Mouse (Mus musculus) forebrain, embryonic 14.5 days (tissue): Measurements from ENCODE around the gene Prkn. TPM values are rescaled to one million over a fixed set of nuclear protein-coding genes. Genes with fewer than 3 reads are reported as not detected.

Experiments used
- ATAC-seq: fragments of 200-750 bp; cut with Nextera tagmentation; 2 replicates; pipeline ENCODE4 v1.8.0; 2017; ENCODE audit warnings: mild to moderate bottlenecking, moderate library complexity
- DNase-seq: peaks from one replicate; pipeline ENCODE4 v3.0.0-alpha.2; 2015; ENCODE audit warnings: low spot score
- H3K27ac ChIP-seq: fragments of 300-500 bp; sonication (generic); 2 replicates; pipeline ENCODE4 v1.5.1; 2014; ENCODE audit warnings: low read depth, mild to moderate bottlenecking, control low read depth, low read length, moderate library complexity
- H3K27me3 ChIP-seq: fragments of 300-500 bp; sonication (generic); replicated peaks from 2 replicates; pipeline ENCODE4 v1.6.1; 2014; ENCODE audit warnings: low read length, control low read depth, mixed read lengths; ENCODE audit not compliant: control insufficient read depth, insufficient read depth
- H3K36me3 ChIP-seq: fragments of 300-500 bp; sonication (generic); 2 replicates; pipeline ENCODE4 v1.6.1; 2014; ENCODE audit warnings: low read length, control low read depth; ENCODE audit not compliant: control insufficient read depth, insufficient read depth
- H3K4me1 ChIP-seq: fragments of 300-500 bp; sonication (generic); 2 replicates; pipeline ENCODE4 v1.6.1; 2014; ENCODE audit warnings: antibody characterized with exemption, low read length, control low read depth; ENCODE audit not compliant: control insufficient read depth, insufficient read depth
- H3K4me2 ChIP-seq: fragments of 300-500 bp; sonication (generic); 2 replicates; pipeline ENCODE4 v1.6.1; 2014; ENCODE audit warnings: mild to moderate bottlenecking, control low read depth, low read length
- H3K4me3 ChIP-seq: fragments of 300-500 bp; sonication (generic); 2 replicates; pipeline ENCODE4 v1.5.1; 2014; ENCODE audit warnings: low read depth, low read length, control low read depth
- H3K9ac ChIP-seq: fragments of 300-500 bp; sonication (generic); 2 replicates; pipeline ENCODE4 v1.6.1; 2014; ENCODE audit warnings: mild to moderate bottlenecking, low read length, control low read depth, moderate library complexity
- H3K9me3 ChIP-seq: fragments of 300-500 bp; sonication (generic); replicated peaks from 2 replicates; pipeline ENCODE4 v1.6.1; 2016; ENCODE audit warnings: low read length, control low read depth, mixed read lengths; ENCODE audit not compliant: control insufficient read depth
- WGBS: fragments of 180-500 bp; shearing (Covaris S2); extraction: QIAGEN DNeasy Blood & Tissue Kit; methylation state at CpG from one replicate; pipeline ENCODE4 v1.1.7; 2014; 5-methylcytosine and 5-hydroxymethylcytosine counted together
- polyA plus RNA-seq: library from polyadenylated mRNA; unstranded; fragments of >200 nt; fragmentation: Nextera tagmentation; extraction: Ambion mirVana; gene quantifications from 2 replicates; pipeline ENCODE4 v1.2.1, GENCODE M21; 2014

Prkn gene
- polyA plus RNA-seq, 1 experiment from 2014 or later: 1.6 TPM

GRCm38 (mm10) chr17:11972550-11972949 is 1132.4 kb downstream of the Prkn start:
- H3K9me3 ChIP-seq: no peaks in the 10 kb centered on the region
- H3K9ac ChIP-seq: no peak overlapping the region
- no peaks in the 10 kb centered on the region for H3K36me3 ChIP-seq
- peaks cover 6% of the 10 kb centered on the region; the same call in 1 of the 2 replicates for H3K4me1 ChIP-seq
- ATAC-seq (no peak), DNase-seq (peak; percentile 87)
- WGBS: 6% methylated on average over 9 of the region's 9 CpGs
- H3K27ac ChIP-seq: no peak overlapping the region
- H3K4me2 ChIP-seq: peak overlapping the region; percentile 18; the same call in 1 of the 2 replicates
- no peak overlapping the region for H3K4me3 ChIP-seq
- no peaks in the 10 kb centered on the region for H3K27me3 ChIP-seq

- Histone ChIP-seq H3K27me3 (no peaks in the 10 kb centered on the region), H3K9me3 (no peaks in the 10 kb centered on the region), H3K9ac (no peak overlapping the region), H3K4me1 (peaks cover 13% of the 10 kb centered on the region), H3K4me3 (no peak overlapping the region), H3K4me2 (no peak overlapping the region), H3K27ac (no peak overlapping the region), H3K36me3 (no peaks in the 10 kb centered on the region)
- DNase-seq: peak; percentile 33
- ATAC-seq: 0 out of 2 replicates have a peak, but pooled peaks have one; percentile 19
- 50% methylated on average over 13 of the region's 13 CpGs for WGBS
These were observed 1133.0 kb downstream of the Prkn start for GRCm38 (mm10) chr17:11972969-11973787.

- no peak overlapping the region for H3K9ac ChIP-seq
- H3K4me3 ChIP-seq: no peak overlapping the region
- no peaks in the 10 kb centered on the region for H3K27me3 ChIP-seq
- no peak overlapping the region for H3K4me2 ChIP-seq
- no peak overlapping the region for H3K27ac ChIP-seq
- peak; percentile 76 for DNase-seq
- no peaks in the 10 kb centered on the region for H3K36me3 ChIP-seq
- peaks cover 17% of the 10 kb centered on the region for H3K4me1 ChIP-seq
- 0 out of 2 replicates have a peak, but pooled peaks have one; percentile 14 for ATAC-seq
- 43% methylated on average over 7 of the region's 7 CpGs for WGBS
- no peaks in the 10 kb centered on the region for H3K9me3 ChIP-seq
These were observed 1135.0 kb downstream of the Prkn start for GRCm38 (mm10) chr17:11975062-11975607.

GRCm38 (mm10) chr17:11978260-11978821 is 1138.2 kb downstream of the Prkn start:
- Histone ChIP-seq H3K4me3 (no peak overlapping the region), H3K9me3 (no peaks in the 10 kb centered on the region), H3K9ac (no peak overlapping the region), H3K27ac (peak overlapping the region; percentile 45; the same call in 1 of the 2 replicates), H3K4me1 (peaks cover 12% of the 10 kb centered on the region), H3K36me3 (no peaks in the 10 kb centered on the region), H3K27me3 (no peaks in the 10 kb centered on the region), H3K4me2 (no peak overlapping the region)
- peak; percentile 72 for DNase-seq
- 37% methylated on average over 17 of the region's 17 CpGs for WGBS
- peak; percentile 78 for ATAC-seq

- ATAC-seq: no peak
These were observed 1141.5 kb downstream of the Prkn start for GRCm38 (mm10) chr17:11981666-11982065.

GRCm38 (mm10) chr17:11988110-11988837 is 1148.1 kb downstream of the Prkn start:
- WGBS: 70% methylated on average over 14 of the region's 14 CpGs
- no peak overlapping the region for H3K27ac ChIP-seq

More at GRCm38 (mm10) chr17:11981666-11982065, 1141.5 kb downstream of the Prkn start:
- Histone ChIP-seq H3K36me3 (no peaks in the 10 kb centered on the region), H3K4me3 (no peak overlapping the region), H3K9ac (no peak overlapping the region), H3K9me3 (no peaks in the 10 kb centered on the region), H3K27ac (no peak overlapping the region), H3K4me2 (no peak overlapping the region), H3K27me3 (no peaks in the 10 kb centered on the region), H3K4me1 (peaks cover 10% of the 10 kb centered on the region)
- peak; percentile 51 for DNase-seq
- 66% methylated on average over 9 of the region's 9 CpGs for WGBS

GRCm38 (mm10) chr17:11989296-11989695 is 1149.1 kb downstream of the Prkn start:
- WGBS: 91% methylated on average over 4 of the region's 4 CpGs
- H3K27me3 ChIP-seq: no peaks in the 10 kb centered on the region
- H3K4me2 ChIP-seq: no peak overlapping the region
- peaks cover 2% of the 10 kb centered on the region; the same call in 1 of the 2 replicates for H3K4me1 ChIP-seq
- no peak for DNase-seq
- H3K27ac ChIP-seq: no peak overlapping the region
- no peaks in the 10 kb centered on the region for H3K36me3 ChIP-seq
- no peaks in the 10 kb centered on the region for H3K9me3 ChIP-seq
- no peak overlapping the region for H3K9ac ChIP-seq
- no peak for ATAC-seq
- H3K4me3 ChIP-seq: no peak overlapping the region

More at GRCm38 (mm10) chr17:11988110-11988837, 1148.1 kb downstream of the Prkn start:
- DNase-seq (no peak), ATAC-seq (no peak)
- Histone ChIP-seq H3K9ac (no peak overlapping the region), H3K4me3 (no peak overlapping the region), H3K27me3 (no peaks in the 10 kb centered on the region), H3K36me3 (no peaks in the 10 kb centered on the region), H3K4me2 (no peak overlapping the region), H3K4me1 (peaks cover 2% of the 10 kb centered on the region; the same call in 1 of the 2 replicates), H3K9me3 (no peaks in the 10 kb centered on the region)

GRCm38 (mm10) chr17:11990386-11991087 is 1150.4 kb downstream of the Prkn start:
- peaks cover 2% of the 10 kb centered on the region; the same call in 1 of the 2 replicates for H3K4me1 ChIP-seq
- H3K9me3 ChIP-seq: no peaks in the 10 kb centered on the region
- no peak overlapping the region for H3K4me2 ChIP-seq
- 76% methylated on average over 11 of the region's 11 CpGs for WGBS
- H3K9ac ChIP-seq: no peak overlapping the region
- no peak for DNase-seq
- H3K27ac ChIP-seq: no peak overlapping the region
- no peak overlapping the region for H3K4me3 ChIP-seq
- H3K36me3 ChIP-seq: no peaks in the 10 kb centered on the region
- no peak for ATAC-seq
- no peaks in the 10 kb centered on the region for H3K27me3 ChIP-seq
